Mouse (Mus musculus): ENCODE data around the gene Arhgef26. TPM values are rescaled to one million over a fixed set of nuclear protein-coding genes. Genes with fewer than 3 reads are reported as not detected.

The Arhgef26 gene
- total RNA-seq, 1 experiment from 2014 or later = 3.7 TPM

- DNase-seq = no peak
These were observed 44.7 kb downstream of the Arhgef26 start for GRCm38 (mm10) chr3:62382853-62383252.

GRCm38 (mm10) chr3:62392636-62393035 is 54.5 kb downstream of the Arhgef26 start:
- DNase-seq = no peak

GRCm38 (mm10) chr3:62394284-62394683 is 56.1 kb downstream of the Arhgef26 start:
- no peak for DNase-seq

GRCm38 (mm10) chr3:62395368-62395767 is 57.2 kb downstream of the Arhgef26 start:
- DNase-seq = no peak

- no peak for DNase-seq
These were observed 58.0 kb downstream of the Arhgef26 start for GRCm38 (mm10) chr3:62396109-62396508.

- no peak for DNase-seq
These were observed 60.0 kb downstream of the Arhgef26 start for GRCm38 (mm10) chr3:62398094-62398493.

GRCm38 (mm10) chr3:62399826-62400746 is 61.9 kb downstream of the Arhgef26 start:
- no peak for DNase-seq

GRCm38 (mm10) chr3:62402466-62402865 is 64.3 kb downstream of the Arhgef26 start:
- DNase-seq = no peak

GRCm38 (mm10) chr3:62404477-62405246 is 66.5 kb downstream of the Arhgef26 start:
- DNase-seq = no peak

GRCm38 (mm10) chr3:62409555-62410182 is 71.5 kb downstream of the Arhgef26 start:
- no peak for DNase-seq

- DNase-seq = no peak
These were observed 72.3 kb downstream of the Arhgef26 start for GRCm38 (mm10) chr3:62410491-62410890.

GRCm38 (mm10) chr3:62412704-62413103 is 74.6 kb downstream of the Arhgef26 start:
- DNase-seq = no peak

GRCm38 (mm10) chr3:62414926-62415325 is 76.8 kb downstream of the Arhgef26 start:
- no peak for DNase-seq

- no peak for DNase-seq
These were observed 79.3 kb downstream of the Arhgef26 start for GRCm38 (mm10) chr3:62417458-62417857.

- DNase-seq = no peak
These were observed 80.4 kb downstream of the Arhgef26 start for GRCm38 (mm10) chr3:62418387-62419138.

- no peak for DNase-seq
These were observed 95.5 kb downstream of the Arhgef26 start for GRCm38 (mm10) chr3:62433675-62434074.

- no peak for DNase-seq
These were observed 97.8 kb downstream of the Arhgef26 start for GRCm38 (mm10) chr3:62435923-62436322.

- DNase-seq = no peak
These were observed 102.4 kb downstream of the Arhgef26 start for GRCm38 (mm10) chr3:62440431-62440969.

GRCm38 (mm10) chr3:62443582-62444194 is 105.5 kb downstream of the Arhgef26 start:
- no peak for DNase-seq

- no peak for DNase-seq
These were observed 108.1 kb downstream of the Arhgef26 start for GRCm38 (mm10) chr3:62446271-62446670.

GRCm38 (mm10) chr3:62447151-62447550 is 109.0 kb downstream of the Arhgef26 start:
- no peak for DNase-seq

Measured in adrenal gland, postnatal 25 days (tissue).